In genomic region chr7:109230806-109231205, GRCm38 (mm10) we compare ENCODE assay signal across 8 mouse cellular contexts. TPM values are rescaled to one million over a fixed set of nuclear protein-coding genes. Genes with fewer than 3 reads are reported as not detected.
A peak's percentile ranks its signal among the peaks of the same experiment; 100 is the strongest.
DNase-seq lines count a peak whose midpoint lies in the region; ATAC-seq and TF ChIP-seq lines count a peak whose summit lies in the region.

No protein-coding gene starts in this region.

- peak; percentile 92 for TF ChIP-seq CTCF in intestine, postnatal 0 days (IDR thresholded peaks at IDR 0.05; ENCODE audit: low read depth)
- peak; percentile 72; the same call in 1 of the 2 replicates for TF ChIP-seq CTCF in small intestine, adult 2 months (IDR thresholded peaks at IDR 0.05; ENCODE audit: extremely low read depth, insufficient read length, insufficient replicate concordance, low read depth, low read length)

- H3K36me3 ChIP-seq in intestine, postnatal 0 days (ENCODE audit: control insufficient read depth, insufficient read depth), result no peaks in the 10 kb centered on the region
- no peaks in the 10 kb centered on the region for H3K36me3 ChIP-seq in small intestine, adult 2 months (ENCODE audit: control insufficient read depth, insufficient read depth, low read length)

- DNase-seq in heart, adult 18-20 months, result peak; percentile 41 to 78
- DNase-seq in heart, postnatal 25 days (ENCODE audit: low spot score), result no peak
- DNase-seq in cerebellum, adult 18-20 months, result peak; percentile 79
- DNase-seq in forelimb bud, embryonic 11.5 days (ENCODE audit: low read depth, low spot score), result peak; percentile 64
- DNase-seq in left cerebral cortex, adult 9 months (ENCODE audit: low spot score in 2 of 2), result peak; percentile 36 to 79
- DNase-seq in mesoderm, embryonic 11.5 days (ENCODE audit: low read depth, low spot score), result peak; percentile 66

- no peaks in the 10 kb centered on the region for H3K27me3 ChIP-seq in intestine, postnatal 0 days (replicated peaks; ENCODE audit: control insufficient read depth, insufficient read depth, low read length)
- H3K27me3 ChIP-seq in small intestine, adult 2 months (ENCODE audit: control insufficient read depth, insufficient read depth, low read length), result no peaks in the 10 kb centered on the region

- H3K4me3 ChIP-seq in intestine, postnatal 0 days (ENCODE audit: low read depth, low read length), result no peak overlapping the region
- H3K4me3 ChIP-seq in small intestine, adult 2 months (ENCODE audit: low read depth, low read length), result no peak overlapping the region

- H3K27ac ChIP-seq in intestine, postnatal 0 days (ENCODE audit: low read depth, low read length), result no peak overlapping the region
- no peak overlapping the region for H3K27ac ChIP-seq in small intestine, adult 2 months (ENCODE audit: insufficient read depth, low read depth, low read length)

- no peak overlapping the region for H3K9ac ChIP-seq in intestine, postnatal 0 days (ENCODE audit: low read depth, low read length)

- H3K4me2 ChIP-seq in intestine, postnatal 0 days (replicated peaks; ENCODE audit: low read depth), result no peak overlapping the region

- intact Hi-C loops in heart, postnatal 25 days (cut with DNase I), result loop anchor here (2.0 kb wide), 1 partner anchor 194 kb away; no protein-coding TSS in a partner anchor

- no peak for ATAC-seq in intestine, postnatal 0 days

- no peaks in the 10 kb centered on the region for H3K4me1 ChIP-seq in intestine, postnatal 0 days (replicated peaks; ENCODE audit: control insufficient read depth, insufficient read depth, low read length)
- no peaks in the 10 kb centered on the region for H3K4me1 ChIP-seq in small intestine, adult 2 months (ENCODE audit: control insufficient read depth, insufficient read depth, insufficient read length, low read length)

- H3K9me3 ChIP-seq in intestine, postnatal 0 days (ENCODE audit: control insufficient read depth), result no peaks in the 10 kb centered on the region

- 21% methylated on average over 2 of the region's 2 CpGs for WGBS in intestine, postnatal 0 days
- WGBS in small intestine, adult 2 months, result 15% methylated on average over 2 of the region's 2 CpGs

- TF ChIP-seq POLR2A in small intestine, adult 2 months (IDR thresholded peaks at IDR 0.05; ENCODE audit: low read depth, low read length), result no peak

RNA-seq across cellular contexts. Expression of gene Lmo1, which starts 55.8 kb away (rescaled TPM):
- 1 to 10 TPM; 2.6 to 3.5 TPM for total RNA-seq in heart, adult 18-20 months (2021)
- 1 to 10 TPM; 2.4 to 2.6 TPM for total RNA-seq in heart, postnatal 25 days (2021)
- 2.3 and 2.9 TPM in 2 replicates for polyA plus RNA-seq in intestine, postnatal 0 days (2015; fragmentation: Nextera tagmentation; extraction: Ambion mirVana)
- polyA plus RNA-seq in small intestine, adult 2 months (2012; rRNA removed), result 0.44 and 1.8 TPM in 2 replicates
